Mouse (Mus musculus): ENCODE results near the gene Kcnma1.

DNA sequence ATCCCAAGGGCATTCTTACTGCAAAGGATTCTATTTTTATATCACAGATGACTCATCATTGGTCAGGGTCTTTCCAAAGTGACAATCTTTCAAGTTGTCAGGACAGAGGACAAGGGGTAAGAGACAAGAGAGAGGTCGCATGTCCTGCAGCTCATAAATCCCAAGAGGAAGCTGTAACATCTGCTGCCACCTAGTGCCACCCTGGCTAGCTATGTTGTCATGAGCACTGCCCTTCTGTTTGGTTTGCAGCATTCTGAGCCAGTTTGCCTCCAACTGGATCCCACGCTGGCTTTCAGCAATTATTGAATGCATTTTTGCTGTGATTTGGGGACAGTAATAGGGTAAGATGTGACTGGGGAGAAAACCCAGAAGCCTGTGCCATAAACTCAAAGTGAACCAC, 373.6 kb downstream of the Kcnma1 start:
- TF ChIP-seq CTCF (IDR thresholded peaks at IDR 0.05; ENCODE audit: low read depth, low read length): no peak
- no peak for TF ChIP-seq POLR2A (IDR thresholded peaks at IDR 0.05; ENCODE audit: extremely low read depth, insufficient read depth, low read length)

All from liver, adult 2 months (tissue).